Mouse (Mus musculus): ENCODE measurements around the gene Exoc3l.

Gene Exoc3l

GRCm38 (mm10) chr8:105313622-105314402 is 17.9 kb upstream of the Exoc3l start:
- no peak for DNase-seq (ENCODE audit: low spot score in 2 of 2)

GRCm38 (mm10) chr8:105312891-105313481 is 17.1 kb upstream of the Exoc3l start:
- no peak for DNase-seq (ENCODE audit: low spot score in 2 of 2)

DNA sequence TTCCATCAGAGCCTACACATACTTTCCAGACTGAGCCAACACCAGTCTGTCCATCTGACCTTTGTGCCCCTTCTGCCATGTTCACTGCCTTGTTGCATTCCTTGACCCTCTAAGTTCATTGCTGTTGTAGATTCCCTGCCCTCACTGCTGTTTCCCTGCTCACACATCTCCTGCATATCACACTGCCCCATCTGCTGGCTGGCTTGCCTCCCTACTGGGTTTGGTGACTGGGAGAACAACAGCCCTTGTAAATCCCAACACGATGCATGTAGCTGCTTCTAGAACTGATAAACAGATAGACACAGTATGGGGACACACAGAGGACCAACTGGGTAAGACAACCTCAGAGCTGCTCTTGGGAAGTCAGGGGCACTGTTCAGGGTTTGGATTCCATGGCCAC is 15.8 kb upstream of the Exoc3l start:
- no peak for DNase-seq (ENCODE audit: low spot score in 2 of 2)

GRCm38 (mm10) chr8:105310118-105310517 is 14.2 kb upstream of the Exoc3l start:
- DNase-seq (ENCODE audit: low spot score in 2 of 2): no peak

GRCm38 (mm10) chr8:105309142-105309847 is 13.4 kb upstream of the Exoc3l start:
- no peak for DNase-seq (ENCODE audit: low spot score in 2 of 2)

GRCm38 (mm10) chr8:105308428-105308827 is 12.5 kb upstream of the Exoc3l start:
- DNase-seq (ENCODE audit: low spot score in 2 of 2): no peak

DNA sequence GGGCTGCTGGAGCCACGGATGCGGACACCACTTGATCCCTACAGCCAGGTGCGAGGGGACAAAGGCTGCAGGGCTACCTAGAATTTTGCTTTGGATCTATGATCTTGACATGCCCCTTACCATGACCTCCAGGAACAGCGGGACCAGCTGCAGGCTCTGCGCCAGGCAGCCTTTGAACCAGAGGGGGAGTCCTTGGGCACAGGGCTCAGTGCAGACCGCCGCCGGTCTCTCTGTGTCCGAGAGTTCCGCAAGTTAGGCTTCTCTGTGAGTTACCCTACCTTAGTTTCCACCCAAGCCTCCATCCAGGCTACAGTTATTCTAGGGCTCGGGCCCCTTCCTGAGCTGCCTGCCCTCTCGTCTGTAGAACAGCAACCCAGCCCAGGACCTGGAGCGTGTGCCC is 11.8 kb upstream of the Exoc3l start:
- DNase-seq (ENCODE audit: low spot score in 2 of 2): no peak

- DNase-seq (ENCODE audit: low spot score in 2 of 2): no peak
These were observed 10.3 kb upstream of the Exoc3l start for GRCm38 (mm10) chr8:105306146-105306691.

GRCm38 (mm10) chr8:105305211-105306145 is 9.6 kb upstream of the Exoc3l start, which contains the start of gene Elmo3:
Gene Elmo3, plus strand, starts transcription at chr8:105305601.
- peak; percentile 83 to 89 for DNase-seq (ENCODE audit: low spot score in 2 of 2)

DNA sequence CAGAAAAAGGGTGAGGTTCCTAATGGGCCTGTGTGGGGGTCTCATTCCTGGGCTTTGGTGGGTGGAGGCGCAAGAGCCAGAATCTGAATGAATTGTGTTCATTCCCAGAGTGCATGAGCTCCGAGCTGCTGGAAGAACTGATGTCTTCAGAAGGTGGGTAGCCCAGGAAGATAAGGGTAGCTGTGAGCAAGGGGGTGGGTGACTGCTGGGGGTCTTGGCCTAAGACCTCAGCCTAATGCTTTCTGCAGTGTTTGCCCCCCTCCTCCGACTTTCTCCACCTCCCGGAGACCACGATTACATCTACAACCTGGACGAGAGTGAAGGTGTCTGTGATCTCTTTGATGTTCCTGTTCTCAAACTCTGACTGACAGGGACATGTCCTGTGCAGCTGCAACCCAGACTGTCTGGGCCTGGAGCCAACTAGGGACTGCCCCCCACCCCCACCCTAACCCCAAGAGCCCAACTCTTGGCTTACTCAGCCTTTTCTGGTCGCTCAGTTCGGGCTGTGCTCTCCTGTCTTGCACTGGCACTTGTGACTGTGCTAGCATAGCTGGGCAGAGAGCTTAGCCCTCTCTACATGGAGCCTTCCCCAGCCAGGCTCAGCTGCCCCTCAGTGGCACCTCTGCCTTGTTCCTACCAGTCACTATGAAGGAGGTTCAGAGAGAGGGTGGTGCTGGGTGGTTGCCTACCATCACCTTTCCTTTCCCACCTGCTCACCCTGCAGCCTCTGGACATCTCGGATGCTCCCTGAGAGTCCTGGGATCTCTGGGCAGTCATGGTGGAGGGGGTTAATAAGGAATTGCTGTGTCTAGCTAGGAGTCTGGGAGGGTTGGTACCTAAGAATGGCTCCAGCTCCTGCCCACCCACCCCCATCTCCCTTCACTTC is 8.7 kb upstream of the Exoc3l start:
- no peak for DNase-seq (ENCODE audit: low spot score in 2 of 2)

DNA sequence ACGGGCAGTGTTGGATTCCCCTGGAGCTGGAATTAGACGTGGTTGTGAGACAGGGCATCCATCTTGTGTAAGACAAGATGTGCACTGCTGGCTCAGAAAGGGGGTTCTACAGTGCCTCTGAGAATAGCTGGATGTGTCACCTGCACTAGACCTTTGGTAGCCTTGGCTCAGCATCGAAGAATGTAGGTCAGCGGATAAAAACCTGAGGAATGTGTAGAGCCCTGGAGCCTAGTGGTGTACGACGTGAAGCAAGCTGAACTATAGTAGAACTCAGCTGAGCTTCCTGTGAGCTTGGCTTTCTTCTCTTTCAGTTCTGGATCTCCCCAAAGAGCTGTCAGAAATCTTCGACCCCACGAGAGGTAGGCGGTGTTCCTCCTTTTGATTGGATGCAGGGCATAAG is 8.0 kb upstream of the Exoc3l start:
- no peak for DNase-seq (ENCODE audit: low spot score in 2 of 2)

- DNase-seq (ENCODE audit: low spot score in 2 of 2): no peak
These were observed 7.5 kb upstream of the Exoc3l start for GRCm38 (mm10) chr8:105303396-105303795.

- no peak for DNase-seq (ENCODE audit: low spot score in 2 of 2)
These were observed 4.1 kb upstream of the Exoc3l start for GRCm38 (mm10) chr8:105299962-105300361.

DNA sequence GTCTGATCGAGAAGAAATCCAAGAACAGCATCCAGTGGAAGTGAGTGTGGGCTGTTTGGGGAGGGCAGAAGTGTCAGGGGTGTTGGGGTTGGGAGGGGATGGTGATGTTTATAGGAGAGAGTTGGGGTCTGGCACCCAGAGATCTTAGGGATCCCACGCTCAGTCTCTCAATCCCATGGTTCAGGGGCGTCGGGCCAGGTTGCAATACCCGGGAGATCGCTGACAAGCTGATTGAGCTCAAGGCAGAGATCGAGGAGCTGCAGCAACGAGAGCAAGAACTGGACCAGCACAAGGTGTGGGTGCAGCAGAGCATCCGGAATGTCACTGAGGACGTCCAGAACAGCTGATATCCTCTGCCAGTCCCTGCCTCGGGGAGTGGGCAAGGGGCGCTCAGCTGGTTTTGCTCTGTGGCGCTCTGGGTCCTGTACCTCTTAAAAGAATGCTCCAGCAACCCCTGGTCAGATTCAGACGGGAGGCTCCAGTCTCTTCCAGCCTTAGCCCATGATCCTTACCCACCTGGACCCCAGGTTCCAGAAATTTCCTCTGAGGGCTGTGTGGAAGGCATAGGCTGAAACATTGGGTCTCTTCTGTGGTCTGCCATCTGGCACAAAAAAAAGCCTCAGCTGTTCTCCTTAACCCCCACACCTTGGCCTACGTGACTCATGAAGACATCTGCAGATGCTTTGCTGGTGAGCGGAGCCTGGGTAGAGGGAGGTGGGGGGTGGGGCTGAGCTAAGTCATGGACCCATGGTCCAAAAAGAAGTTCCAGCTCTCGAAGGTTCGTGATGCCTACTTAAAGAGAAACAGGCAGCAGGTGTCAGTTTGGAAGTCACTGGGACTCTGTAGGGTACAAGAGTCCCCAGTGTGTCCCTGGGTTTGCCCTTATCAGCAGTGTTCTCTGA is 2.7 kb upstream of the Exoc3l start:
- DNase-seq (ENCODE audit: low spot score in 2 of 2): no peak

DNA sequence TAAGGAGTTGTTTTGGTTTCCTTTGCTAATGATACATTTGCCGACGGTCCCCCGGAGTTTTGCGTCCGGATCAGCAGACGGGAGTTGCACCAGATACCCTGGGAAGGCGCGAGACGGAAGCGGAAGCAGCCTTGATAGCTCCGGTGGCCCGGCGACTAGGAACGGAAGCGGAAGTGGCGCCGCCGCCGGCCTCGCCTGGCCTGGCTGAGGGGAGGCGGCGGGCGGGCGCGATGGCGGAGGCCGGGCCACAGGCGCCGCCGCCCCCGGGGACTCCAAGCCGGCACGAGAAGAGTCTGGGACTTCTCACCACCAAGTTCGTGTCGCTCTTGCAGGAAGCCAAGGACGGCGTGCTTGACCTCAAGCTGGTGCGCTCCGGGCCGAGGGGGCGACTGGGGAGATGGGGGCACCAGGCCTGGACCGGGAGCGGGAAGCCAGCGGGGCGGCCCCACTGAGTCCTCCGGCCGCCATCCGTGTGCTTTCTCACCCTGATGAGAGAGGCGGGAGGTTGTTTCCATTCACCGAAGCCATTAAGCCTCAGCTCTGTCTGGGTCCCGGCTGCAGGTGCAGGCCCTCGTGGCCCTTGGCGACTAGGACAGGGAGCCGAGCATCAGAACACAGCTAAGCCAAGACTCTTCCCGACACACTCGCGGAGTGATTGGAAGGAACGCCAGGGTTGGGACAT is 1.8 kb upstream of the Exoc3l start, which contains the start of gene E2f4:
E2f4 (plus strand) TSS at position 153 of the 682 bp plus-strand sequence.
- peak; percentile 78 to 89 for DNase-seq (ENCODE audit: low spot score in 2 of 2)

- DNase-seq (ENCODE audit: low spot score in 2 of 2): no peak
These were observed 645 bp downstream of the Exoc3l start for GRCm38 (mm10) chr8:105295256-105295655.

GRCm38 (mm10) chr8:105294776-105295175 is 1.1 kb downstream of the Exoc3l start:
- DNase-seq (ENCODE audit: low spot score in 2 of 2): no peak

DNA sequence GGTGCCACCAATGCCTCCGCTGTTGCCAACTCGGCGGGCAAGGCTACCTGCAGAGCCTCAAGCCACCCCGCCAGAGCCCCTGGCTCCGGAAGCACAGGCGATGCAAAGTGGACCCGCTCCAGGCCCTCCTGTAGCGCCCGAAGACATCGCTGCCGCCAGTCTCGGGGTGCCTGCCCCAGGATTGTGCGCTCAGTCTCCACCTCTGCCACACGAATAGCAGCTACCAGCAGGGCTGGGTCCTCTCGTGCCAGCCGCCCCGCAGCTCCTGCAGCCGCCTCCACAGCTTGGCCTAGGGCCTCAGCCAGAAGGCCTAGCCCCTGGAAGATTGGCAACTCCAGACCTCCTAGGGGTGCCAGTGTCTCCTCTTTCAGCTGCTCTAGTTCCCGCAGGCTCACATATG is 2.5 kb downstream of the Exoc3l start:
- no peak for DNase-seq (ENCODE audit: low spot score in 2 of 2)

- no peak for DNase-seq (ENCODE audit: low spot score in 2 of 2)
These were observed 3.4 kb downstream of the Exoc3l start for GRCm38 (mm10) chr8:105292471-105292870.

Data from urinary bladder, adult 18-20 months (tissue).